Mouse (Mus musculus): ENCODE data around the gene Akap13.

GRCm38 (mm10) chr7:75608716-75609115 lies 153.4 kb downstream of the Akap13 start:
- TF ChIP-seq CTCF (IDR thresholded peaks at IDR 0.05; ENCODE audit: insufficient read depth, low read length) (no peak), POLR2A (IDR thresholded peaks at IDR 0.05; ENCODE audit: borderline replicate concordance, extremely low read depth, low read depth, low read length) (no peak)
